Mouse (Mus musculus): ENCODE data around the gene Sycp2l. TPM values are rescaled to one million over a fixed set of nuclear protein-coding genes. Genes with fewer than 3 reads are reported as not detected.
"Not testable (repeated sequence)": the region's sequence is repeated elsewhere in the genome, so short reads cannot be mapped to it uniquely, and the experiment has no call there.

Gene Sycp2l
- polyA plus RNA-seq, 1 experiment: not detected

GRCm38 (mm10) chr13:41195640-41196333 is 81.7 kb downstream of the Sycp2l start:
- no peak overlapping the region for H3K4me3 ChIP-seq (ENCODE audit: insufficient read depth, low read length)
- TF ChIP-seq POLR2A (IDR thresholded peaks at IDR 0.05; ENCODE audit: borderline replicate concordance, low read depth, low read length) (no peak), CTCF (IDR thresholded peaks at IDR 0.05; ENCODE audit: low read depth, low read length) (no peak)
- no peaks in the 10 kb centered on the region for H3K4me1 ChIP-seq (ENCODE audit: control insufficient read depth, insufficient read depth, low read length)
- H3K27ac ChIP-seq (ENCODE audit: insufficient read depth, low read depth, low read length): no peak overlapping the region

GRCm38 (mm10) chr13:41200861-41201260 is 86.8 kb downstream of the Sycp2l start:
- H3K4me1 ChIP-seq (ENCODE audit: control insufficient read depth, insufficient read depth, low read length): no peaks in the 10 kb centered on the region
- H3K27ac ChIP-seq (ENCODE audit: insufficient read depth, low read depth, low read length): no peak overlapping the region
- H3K4me3 ChIP-seq (ENCODE audit: insufficient read depth, low read length): no peak overlapping the region
- TF ChIP-seq CTCF (IDR thresholded peaks at IDR 0.05; ENCODE audit: low read depth, low read length) (no peak), POLR2A (IDR thresholded peaks at IDR 0.05; ENCODE audit: borderline replicate concordance, low read depth, low read length) (no peak)

DNA sequence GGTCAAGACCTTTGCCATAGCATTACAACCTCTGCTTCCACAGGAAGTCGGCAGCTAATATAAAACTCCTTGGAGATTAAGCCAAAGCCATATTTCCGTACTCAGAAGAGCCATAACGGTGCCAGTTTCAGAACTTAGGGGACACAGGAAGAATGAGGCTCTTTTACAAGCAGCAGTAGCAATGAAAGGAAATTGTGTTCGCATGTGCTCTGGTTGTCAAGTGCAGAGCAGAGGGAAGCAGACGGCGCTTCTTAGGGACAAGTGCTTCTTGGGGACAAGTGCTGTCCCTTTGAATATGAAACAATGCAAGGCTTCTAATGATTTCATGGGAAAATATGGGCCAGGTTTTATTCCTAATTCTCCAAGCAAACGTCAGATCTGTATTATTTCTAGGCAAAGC is 89.2 kb downstream of the Sycp2l start:
- Histone ChIP-seq H3K4me1 (ENCODE audit: control insufficient read depth, insufficient read depth, low read length) (no peaks in the 10 kb centered on the region), H3K27ac (ENCODE audit: insufficient read depth, low read depth, low read length) (no peak overlapping the region), H3K4me3 (ENCODE audit: insufficient read depth, low read length) (no peak overlapping the region)
- TF ChIP-seq POLR2A (IDR thresholded peaks at IDR 0.05; ENCODE audit: borderline replicate concordance, low read depth, low read length): no peak
- TF ChIP-seq CTCF (IDR thresholded peaks at IDR 0.05; ENCODE audit: low read depth, low read length): no peak

DNA sequence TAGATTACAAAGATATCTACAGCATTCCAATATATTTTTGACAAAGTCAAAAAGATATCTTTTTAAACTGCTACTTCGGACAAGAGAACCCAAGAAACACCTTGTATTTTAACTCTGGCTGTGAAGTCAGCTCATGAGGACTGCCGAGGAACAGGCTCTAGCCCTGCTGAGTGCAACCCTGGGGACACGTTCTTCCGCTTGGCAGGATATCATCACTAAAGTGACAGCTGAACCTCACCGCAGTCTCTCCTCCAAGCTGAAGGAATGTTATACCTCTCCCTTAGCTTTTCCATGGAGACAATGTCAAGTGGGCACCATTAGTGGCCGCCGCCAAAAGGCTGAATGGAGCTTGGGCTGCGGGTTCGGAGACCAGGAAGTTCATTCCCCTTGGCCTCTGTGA is 89.6 kb downstream of the Sycp2l start:
- Histone ChIP-seq H3K4me3 (ENCODE audit: insufficient read depth, low read length) (no peak overlapping the region), H3K4me1 (ENCODE audit: control insufficient read depth, insufficient read depth, low read length) (no peaks in the 10 kb centered on the region), H3K27ac (ENCODE audit: insufficient read depth, low read depth, low read length) (no peak overlapping the region)
- TF ChIP-seq POLR2A (IDR thresholded peaks at IDR 0.05; ENCODE audit: borderline replicate concordance, low read depth, low read length) (no peak), CTCF (IDR thresholded peaks at IDR 0.05; ENCODE audit: low read depth, low read length) (no peak)

DNA sequence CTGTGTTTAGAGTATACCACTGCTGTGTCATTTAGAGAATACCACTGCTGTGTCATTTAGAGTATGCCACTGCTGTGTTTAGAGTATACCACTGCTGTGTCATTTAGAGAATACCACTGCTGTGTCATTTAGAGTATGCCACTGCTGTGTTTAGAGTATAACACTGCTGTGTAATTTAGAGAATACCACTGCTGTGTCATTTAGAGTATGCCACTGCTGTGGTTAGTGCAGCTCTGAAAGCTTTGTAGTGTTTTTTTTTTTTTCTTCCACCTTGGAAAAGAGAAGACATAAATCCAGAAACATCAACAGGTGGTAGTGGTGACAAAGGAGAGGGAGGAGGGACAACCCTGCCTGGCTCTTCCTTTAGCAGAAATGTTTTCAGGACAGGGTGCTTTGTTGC is 91.5 kb downstream of the Sycp2l start:
- not testable (repeated sequence) for H3K4me3 ChIP-seq (ENCODE audit: insufficient read depth, low read length); H3K4me1 ChIP-seq (ENCODE audit: control insufficient read depth, insufficient read depth, low read length)

GRCm38 (mm10) chr13:41206241-41206640 is 92.1 kb downstream of the Sycp2l start:
- no peak for TF ChIP-seq CTCF (IDR thresholded peaks at IDR 0.05; ENCODE audit: low read depth, low read length)
- TF ChIP-seq POLR2A (IDR thresholded peaks at IDR 0.05; ENCODE audit: borderline replicate concordance, low read depth, low read length): no peak
- no peak overlapping the region for H3K4me3 ChIP-seq (ENCODE audit: insufficient read depth, low read length)
- H3K4me1 ChIP-seq (ENCODE audit: control insufficient read depth, insufficient read depth, low read length): no peaks in the 10 kb centered on the region
- H3K27ac ChIP-seq (ENCODE audit: insufficient read depth, low read depth, low read length): no peak overlapping the region

More for the DNA sequence above, 91.5 kb downstream of the Sycp2l start:
- not testable (repeated sequence) for H3K27ac ChIP-seq (ENCODE audit: insufficient read depth, low read depth, low read length)

DNA sequence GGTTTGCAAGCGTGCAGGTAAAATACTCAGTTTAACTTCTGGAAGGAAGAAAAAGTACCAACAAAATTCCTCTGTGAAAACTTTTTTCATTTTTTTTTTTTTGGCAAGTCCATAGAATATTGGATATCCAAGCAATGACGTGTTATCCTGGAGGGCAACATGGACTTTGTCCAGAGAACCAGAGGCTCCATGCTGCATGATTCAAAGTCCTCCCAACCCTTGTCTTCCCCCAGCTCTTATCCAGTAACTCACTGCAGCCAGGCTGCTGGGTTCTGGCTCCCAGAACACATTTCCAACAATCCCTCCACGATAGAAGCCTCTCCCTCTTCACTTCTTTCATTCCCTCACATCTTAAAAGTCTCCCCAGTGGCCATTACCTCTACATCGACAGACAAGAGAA is 97.2 kb downstream of the Sycp2l start:
- Histone ChIP-seq H3K4me1 (ENCODE audit: control insufficient read depth, insufficient read depth, low read length) (no peaks in the 10 kb centered on the region), H3K27ac (ENCODE audit: insufficient read depth, low read depth, low read length) (no peak overlapping the region), H3K4me3 (ENCODE audit: insufficient read depth, low read length) (no peak overlapping the region)
- TF ChIP-seq CTCF (IDR thresholded peaks at IDR 0.05; ENCODE audit: low read depth, low read length) (no peak), POLR2A (IDR thresholded peaks at IDR 0.05; ENCODE audit: borderline replicate concordance, low read depth, low read length) (no peak)

- TF ChIP-seq CTCF (IDR thresholded peaks at IDR 0.05; ENCODE audit: low read depth, low read length) (no peak), POLR2A (IDR thresholded peaks at IDR 0.05; ENCODE audit: borderline replicate concordance, low read depth, low read length) (no peak)
- H3K27ac ChIP-seq (ENCODE audit: insufficient read depth, low read depth, low read length): no peak overlapping the region
- H3K4me3 ChIP-seq (ENCODE audit: insufficient read depth, low read length): no peak overlapping the region
- H3K4me1 ChIP-seq (ENCODE audit: control insufficient read depth, insufficient read depth, low read length): no peaks in the 10 kb centered on the region
Observed at GRCm38 (mm10) chr13:41212558-41213322, 98.6 kb downstream of the Sycp2l start.

DNA sequence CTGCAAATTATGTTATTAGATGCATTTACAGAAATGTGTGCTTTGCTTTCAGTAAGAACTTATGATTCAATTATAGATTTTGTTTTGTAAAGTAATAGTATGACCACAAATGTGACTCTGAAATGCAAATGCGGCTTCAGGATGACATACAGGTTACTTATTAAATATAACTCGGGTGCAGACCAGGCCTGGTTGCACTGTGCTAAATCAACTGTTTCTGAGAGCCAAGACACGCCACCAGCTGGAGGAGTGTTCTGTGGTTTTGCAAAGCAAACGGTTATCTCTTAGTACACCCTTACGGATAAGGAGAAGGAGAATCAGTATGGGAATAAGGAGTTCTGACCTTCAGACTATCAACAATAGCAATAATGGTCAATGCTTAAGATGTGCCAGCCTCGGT is 101.6 kb downstream of the Sycp2l start:
- no peak overlapping the region for H3K27ac ChIP-seq (ENCODE audit: insufficient read depth, low read depth, low read length)
- TF ChIP-seq CTCF (IDR thresholded peaks at IDR 0.05; ENCODE audit: low read depth, low read length): no peak
- TF ChIP-seq POLR2A (IDR thresholded peaks at IDR 0.05; ENCODE audit: borderline replicate concordance, low read depth, low read length): no peak

DNA sequence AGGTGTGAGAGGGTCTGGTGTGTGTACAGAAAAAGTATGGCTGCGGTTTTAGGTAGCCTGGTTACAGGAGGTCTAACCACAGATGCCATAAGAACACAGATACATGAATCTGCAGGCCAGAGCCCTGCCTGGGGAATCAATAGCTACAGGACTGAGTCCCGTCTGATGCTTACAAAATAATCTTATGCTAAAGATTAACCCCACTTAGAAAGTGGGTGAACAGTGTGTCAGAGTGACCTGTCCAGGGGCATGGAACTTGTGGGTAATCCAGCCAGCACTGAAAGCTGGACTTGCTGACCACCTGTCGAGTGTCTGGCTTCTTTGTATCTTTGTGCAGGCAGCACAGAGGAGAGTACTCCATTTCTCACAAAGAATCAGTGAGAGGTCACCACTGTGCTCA is 102.1 kb downstream of the Sycp2l start:
- Histone ChIP-seq H3K4me1 (ENCODE audit: control insufficient read depth, insufficient read depth, low read length) (no peaks in the 10 kb centered on the region), H3K27ac (ENCODE audit: insufficient read depth, low read depth, low read length) (no peak overlapping the region), H3K4me3 (ENCODE audit: insufficient read depth, low read length) (no peak overlapping the region)
- TF ChIP-seq POLR2A (IDR thresholded peaks at IDR 0.05; ENCODE audit: borderline replicate concordance, low read depth, low read length) (no peak), CTCF (IDR thresholded peaks at IDR 0.05; ENCODE audit: low read depth, low read length) (no peak)

More for the DNA sequence above, 101.6 kb downstream of the Sycp2l start:
- Histone ChIP-seq H3K4me3 (ENCODE audit: insufficient read depth, low read length) (no peak overlapping the region), H3K4me1 (ENCODE audit: control insufficient read depth, insufficient read depth, low read length) (no peaks in the 10 kb centered on the region)

Measured in bone marrow macrophage, adult 2 months (primary cell).